Mouse (Mus musculus) left cerebral cortex, adult 11 months (tissue): ENCODE measurements at regions not wholly inside any gene's neighbourhood (a gene's known extent, or its start where the extent isn't known, plus 50 kb on each side); places are given as distances from the start of the nearest gene placed in this dataset.
A peak's percentile ranks its signal among the peaks of the same experiment; 100 is the strongest.

ENCODE experiments used
- DNase-seq: peaks from one replicate; pipeline ENCODE4 v3.0.0; 2022; ENCODE audit warnings: low spot score

DNA sequence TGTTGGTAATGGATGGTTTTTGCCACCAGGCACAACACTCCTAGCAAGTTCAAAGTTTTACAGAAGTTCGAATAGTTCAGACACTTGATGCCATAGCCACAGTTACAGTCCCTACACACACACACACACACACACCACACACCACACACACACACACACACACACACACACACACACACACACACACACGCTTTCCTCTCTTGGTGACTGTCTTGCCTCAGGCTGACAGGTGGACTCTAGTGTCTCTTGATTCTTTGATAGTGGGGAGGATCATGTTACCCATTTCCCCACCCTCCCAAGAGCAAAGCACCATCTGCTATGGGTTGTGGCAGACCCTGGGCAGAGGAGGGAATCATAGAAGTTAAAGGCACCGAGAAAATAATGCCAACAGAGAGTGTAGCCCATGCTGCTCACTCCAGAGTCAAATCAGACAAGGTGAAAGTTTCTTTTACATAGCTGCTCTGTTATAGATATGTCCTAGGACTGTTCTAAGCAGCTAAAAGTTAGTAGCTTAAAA, 75.9 kb downstream of the Klhl25 start:
- no peak for DNase-seq

DNA sequence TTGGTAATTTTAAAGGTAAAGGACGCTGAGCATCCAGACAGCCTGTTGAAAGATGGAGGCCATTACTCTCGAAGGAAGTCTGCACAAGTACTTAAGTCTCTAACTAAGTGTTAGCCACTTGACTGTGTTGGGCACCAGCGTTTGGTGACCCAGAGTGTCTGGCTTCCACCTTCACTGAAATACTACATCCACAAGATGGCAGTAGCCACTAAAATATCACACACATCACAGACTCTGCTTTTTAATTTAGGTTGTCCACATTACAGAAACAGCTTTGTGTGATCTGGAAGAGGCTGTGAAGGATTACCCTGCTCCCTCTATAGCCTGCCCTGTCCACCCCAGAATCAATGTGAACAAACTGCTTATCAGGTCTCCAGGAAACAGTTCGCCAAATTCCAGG, 79.4 kb downstream of the Klhl25 start:
- peak; percentile 53 for DNase-seq

DNA sequence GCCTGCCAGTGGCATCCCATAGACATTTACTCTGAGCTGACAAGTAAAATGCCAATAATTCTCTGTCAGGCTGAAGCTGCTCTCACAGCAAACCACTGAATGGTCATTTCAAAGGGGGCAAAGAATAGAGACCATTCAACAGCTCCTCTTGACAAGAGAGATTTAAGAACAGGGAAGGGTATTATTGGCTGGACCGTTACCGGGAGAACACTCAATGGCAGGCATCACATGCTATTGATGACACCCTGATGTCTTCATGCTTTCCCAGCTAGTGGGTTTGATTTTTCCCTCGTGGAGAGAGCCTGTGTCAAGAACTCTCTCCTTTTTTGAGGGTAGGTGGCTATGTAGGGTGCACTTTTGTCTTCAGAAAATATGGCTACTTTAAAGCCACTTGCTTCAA, 95.7 kb downstream of the Klhl25 start:
- DNase-seq: no peak

DNA sequence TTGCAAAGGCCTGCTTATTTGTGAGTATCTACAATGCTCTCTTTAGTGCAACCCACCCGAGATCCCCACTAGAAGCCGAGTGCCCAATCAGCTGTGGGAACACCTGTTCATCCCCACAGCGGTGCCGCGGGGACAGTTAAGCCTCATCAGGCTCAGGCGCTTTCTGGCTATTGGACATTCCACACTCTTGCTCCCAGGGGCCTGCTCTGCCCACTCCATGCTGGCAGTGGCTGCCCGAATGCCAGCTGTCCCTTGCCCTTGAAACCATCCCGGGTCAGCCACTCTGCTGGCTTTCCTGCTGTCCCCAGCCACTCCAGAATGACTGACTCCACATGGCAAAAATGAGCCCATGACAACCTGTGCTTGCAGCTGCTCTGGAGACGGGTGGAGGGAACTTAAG, 107.6 kb downstream of the Klhl25 start:
- DNase-seq: no peak

- DNase-seq: no peak
Measured at GRCm38 (mm10) chr7:75957366-75957765, 109.3 kb downstream of the Klhl25 start.

GRCm38 (mm10) chr7:75959903-75960620, 112.0 kb downstream of the Klhl25 start:
- DNase-seq: no peak

DNA sequence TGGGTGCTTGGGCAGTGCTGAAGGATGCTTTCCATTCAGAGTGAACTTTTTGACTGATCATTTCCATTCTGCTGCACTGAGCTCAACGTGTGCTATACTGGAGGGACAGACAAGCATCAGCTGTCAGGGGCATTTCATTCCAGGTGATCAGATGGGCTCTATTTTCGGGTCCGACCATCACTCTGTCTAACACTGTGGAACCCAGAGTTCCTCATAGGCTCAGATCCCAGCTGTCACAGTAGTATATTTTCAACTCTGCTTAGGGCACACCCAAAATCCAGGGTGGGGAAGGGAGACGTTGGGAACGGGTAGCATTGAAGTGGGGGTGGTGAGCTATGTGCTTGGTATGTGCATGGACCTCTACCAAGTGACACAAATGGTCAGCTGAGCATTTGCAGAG, 120.1 kb downstream of the Klhl25 start:
- DNase-seq: no peak

- DNase-seq: no peak
Measured at GRCm38 (mm10) chr7:75970914-75971313, 122.8 kb downstream of the Klhl25 start.

DNA sequence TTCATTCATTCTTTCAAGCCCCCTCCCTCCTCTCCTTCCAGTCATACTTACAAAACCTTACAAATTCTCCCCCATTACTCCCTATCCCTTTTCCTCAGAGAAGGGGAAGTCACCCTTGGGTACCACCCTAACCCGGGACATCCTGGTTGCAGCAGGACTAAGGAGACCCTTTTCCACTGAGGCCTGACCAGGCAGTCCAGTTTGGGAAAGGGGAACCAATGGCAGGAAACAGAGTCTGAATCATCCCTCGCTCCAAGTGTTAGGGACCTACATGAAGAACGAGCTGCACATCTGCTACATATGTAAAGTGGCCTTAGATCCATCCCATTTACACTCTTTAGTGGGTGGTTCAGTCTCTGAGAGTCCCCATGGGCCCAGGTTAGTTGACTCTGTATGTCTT, 123.6 kb downstream of the Klhl25 start:
- no peak for DNase-seq

DNA sequence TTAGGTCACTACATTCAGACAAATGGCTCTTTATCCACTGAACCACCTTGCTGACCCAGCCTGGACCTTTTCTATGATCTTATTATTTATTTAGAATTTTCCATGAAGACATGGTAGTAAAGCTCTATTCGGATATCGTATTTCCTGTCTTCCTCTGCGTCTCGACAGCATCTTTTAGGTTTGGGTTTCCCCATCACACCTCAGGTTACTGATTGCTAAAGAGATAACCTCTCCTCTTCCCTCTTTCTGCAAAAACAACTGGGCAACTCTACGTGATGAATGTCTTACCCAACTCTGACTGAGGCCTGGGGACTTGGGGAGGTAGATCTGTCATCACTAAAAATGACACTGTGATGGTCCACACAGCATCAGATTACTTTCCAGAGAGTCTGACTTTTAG, 133.4 kb downstream of the Klhl25 start:
- no peak for DNase-seq

DNA sequence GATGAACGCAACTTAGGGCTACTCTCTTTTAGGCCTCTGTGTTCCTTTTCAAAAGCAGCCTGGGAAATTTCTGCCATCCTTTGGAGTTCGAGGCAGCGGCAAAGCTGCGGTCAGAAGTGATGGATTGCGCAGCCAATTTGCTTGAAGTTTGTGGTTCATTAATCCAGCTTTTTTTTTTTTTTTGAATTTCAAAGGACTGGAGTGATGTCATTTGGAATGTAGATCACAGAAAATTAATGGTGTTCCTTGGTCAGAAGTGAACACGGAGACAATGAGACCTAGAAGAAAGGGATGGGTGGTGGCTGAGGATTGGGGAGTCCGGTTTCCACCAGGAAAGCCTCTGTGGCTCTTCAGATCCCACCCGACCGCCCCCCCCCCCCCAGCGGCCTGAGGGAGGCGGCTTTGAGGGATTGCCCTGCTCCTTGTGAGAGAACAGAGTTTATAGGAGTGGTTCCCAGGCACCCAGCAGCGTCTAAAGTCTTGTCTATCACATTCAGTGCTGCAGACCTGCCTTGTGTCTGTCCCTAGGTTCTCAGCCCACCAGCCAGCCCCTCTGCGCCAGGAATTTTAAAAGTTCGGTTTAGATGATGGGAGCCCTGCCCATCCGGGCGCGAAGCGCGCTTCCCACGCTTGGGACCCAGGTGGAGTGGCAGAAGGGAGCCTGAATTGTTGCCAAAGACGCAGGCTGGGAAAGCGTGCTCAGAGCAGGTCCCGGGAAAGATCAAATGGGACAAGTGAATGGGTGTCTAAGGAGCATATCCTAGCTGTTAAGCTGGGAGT, 135.1 kb downstream of the Klhl25 start:
- no peak for DNase-seq

GRCm38 (mm10) chr7:75983809-75984171, 135.7 kb downstream of the Klhl25 start:
- DNase-seq: no peak

GRCm38 (mm10) chr7:75998853-75999252, 150.7 kb downstream of the Klhl25 start:
- DNase-seq: no peak

DNA sequence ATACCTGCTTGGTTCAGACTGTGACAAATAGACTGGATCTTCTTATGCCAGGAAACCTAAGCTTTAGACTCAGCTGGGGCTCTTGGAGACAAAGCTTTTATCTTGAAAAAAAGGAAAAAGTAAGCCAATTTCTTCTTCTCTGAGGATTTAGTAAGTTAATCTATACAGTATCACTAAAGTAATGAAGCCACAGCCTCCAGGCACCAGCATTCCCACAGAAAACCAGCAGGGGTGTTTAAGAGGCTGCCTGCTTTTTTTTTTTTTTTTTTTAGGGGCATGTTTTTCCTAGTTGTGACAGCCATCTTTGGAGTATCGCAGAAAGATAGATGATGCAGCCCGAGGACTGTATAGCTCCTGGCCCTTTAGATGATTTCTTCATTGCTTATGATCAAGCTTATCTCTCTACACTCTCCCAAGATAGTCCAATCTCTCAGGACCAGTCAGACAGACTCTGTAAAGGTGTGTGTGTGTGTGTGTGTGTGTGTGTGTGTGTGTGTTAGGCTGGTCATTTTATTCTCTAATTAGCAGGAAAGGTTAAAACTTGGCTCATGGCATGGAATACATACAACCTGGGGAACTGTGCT, 151.3 kb downstream of the Klhl25 start:
- DNase-seq: no peak

- no peak for DNase-seq
Measured at GRCm38 (mm10) chr7:76001012-76001411, 152.9 kb downstream of the Klhl25 start.

DNA sequence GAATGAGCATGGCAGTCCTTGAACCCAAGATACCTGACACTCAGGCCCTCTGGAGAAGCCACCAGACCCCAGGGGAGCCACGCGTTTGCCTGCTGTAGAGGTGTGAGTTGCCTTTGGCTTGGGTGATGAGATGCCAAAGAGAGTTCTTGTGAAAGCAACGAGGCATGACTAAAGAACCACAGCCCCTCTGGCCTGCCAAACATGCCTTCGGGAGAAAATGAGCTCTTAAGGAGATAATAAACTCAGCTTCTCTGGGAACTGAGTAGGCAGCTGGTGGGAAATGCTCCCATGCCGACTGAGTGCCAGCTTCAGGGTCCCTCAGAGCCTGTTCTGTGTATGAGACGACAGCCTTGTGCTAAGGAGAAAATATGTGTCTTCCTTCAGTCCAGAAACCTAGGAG, 160.1 kb downstream of the Klhl25 start:
- no peak for DNase-seq

GRCm38 (mm10) chr7:76047743-76048142, 181.9 kb upstream of the Agbl1 start:
- peak; percentile 16 for DNase-seq

DNA sequence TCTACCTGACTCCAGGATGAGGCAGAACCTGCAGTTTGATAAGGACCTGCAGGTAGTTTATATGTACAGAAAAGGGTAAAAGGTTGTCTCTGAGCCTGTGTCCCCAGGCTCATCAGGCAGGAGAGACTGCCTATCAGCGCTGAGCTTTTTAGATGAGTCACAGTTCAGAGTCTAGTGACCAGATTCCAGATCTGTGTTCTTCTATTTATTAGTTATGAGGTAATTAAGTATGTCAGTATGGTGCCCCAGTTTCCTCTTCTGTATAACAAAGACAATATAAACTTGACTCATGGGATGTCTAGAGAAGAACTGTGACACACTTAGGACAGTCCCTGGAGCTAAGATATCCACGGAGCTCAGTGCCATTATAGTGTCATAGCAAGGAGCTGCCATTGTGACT, 180.3 kb upstream of the Agbl1 start:
- DNase-seq: no peak

- peak; percentile 9 for DNase-seq
Measured at GRCm38 (mm10) chr7:76053843-76054242, 175.8 kb upstream of the Agbl1 start.

DNA sequence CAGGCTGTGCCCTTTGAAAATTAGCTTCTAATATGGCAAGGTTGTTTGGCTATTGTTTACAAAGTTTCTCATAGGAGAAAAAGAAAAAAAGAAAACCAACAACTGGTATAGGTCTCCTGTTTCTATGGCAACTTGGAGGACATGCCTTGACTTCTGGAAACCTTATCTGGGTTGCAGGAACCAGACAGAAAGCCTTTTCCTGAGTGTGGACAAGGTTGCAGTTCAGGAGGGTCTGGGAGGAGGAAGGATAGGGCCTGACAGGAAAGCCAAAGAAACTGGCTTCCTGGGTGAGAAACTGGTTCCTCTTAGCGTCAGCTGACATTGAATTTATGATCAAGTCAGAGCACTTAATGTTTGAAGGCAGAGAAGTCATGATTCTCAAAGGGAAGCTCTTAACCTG, 130.5 kb upstream of the Agbl1 start:
- no peak for DNase-seq

- DNase-seq: no peak
Measured at GRCm38 (mm10) chr7:76121242-76121844, 108.3 kb upstream of the Agbl1 start.

DNA sequence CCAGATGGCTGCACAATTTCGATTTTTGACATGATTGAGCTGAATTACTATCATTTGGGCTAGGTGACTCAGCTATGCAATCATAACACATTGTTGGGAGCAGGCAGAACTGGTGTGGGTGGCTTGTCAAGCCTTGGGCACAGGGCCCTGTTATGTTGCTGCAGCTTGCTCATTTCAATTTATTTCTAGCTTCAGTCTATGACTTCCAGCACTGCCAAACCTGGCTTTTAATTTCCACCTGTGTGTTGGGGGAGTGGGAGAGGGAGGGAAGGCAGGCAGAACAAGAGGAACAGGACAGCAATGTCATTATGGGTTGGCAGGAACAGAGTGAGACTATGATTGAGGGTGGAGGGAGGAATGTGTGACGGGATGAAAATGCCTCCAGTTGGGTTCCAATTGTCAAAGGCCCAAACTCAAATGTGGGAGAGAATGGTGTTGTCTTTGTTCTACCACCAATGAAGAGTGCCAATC, 102.0 kb upstream of the Agbl1 start:
- peak; percentile 57 for DNase-seq

DNA sequence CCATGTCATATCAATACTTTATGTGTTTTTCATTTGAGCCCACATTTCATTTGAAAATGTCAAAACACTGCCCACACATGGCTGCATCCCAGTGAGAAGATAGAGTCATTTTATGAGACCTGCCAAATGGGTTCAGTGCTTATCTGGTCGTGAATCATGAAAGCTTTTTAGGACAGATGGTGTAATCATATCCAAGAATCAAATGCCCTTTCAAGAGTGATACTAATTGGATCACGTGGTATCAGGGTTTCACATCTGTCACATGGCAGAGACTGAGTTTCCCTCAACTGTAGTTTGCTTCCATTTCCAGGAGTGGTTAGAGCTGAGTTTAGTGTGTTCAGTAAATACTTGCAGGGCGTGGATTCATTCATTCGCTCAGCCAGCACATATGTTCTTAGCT, 87.2 kb upstream of the Agbl1 start:
- no peak for DNase-seq
